19 mouse cellular contexts compared by ENCODE assay signal in genomic region chr3:102471251-102471650, GRCm38 (mm10). TPM values are rescaled to one million over a fixed set of nuclear protein-coding genes. Genes with fewer than 3 reads are reported as not detected.
DNase-seq lines count a peak whose midpoint lies in the region; ATAC-seq and TF ChIP-seq lines count a peak whose summit lies in the region.
"Had no signal": no experiment of that assay in that cellular context is flagged by ENCODE, and none has a peak within 500 bp of the region (broad histone marks: within the 10 kb centered on the region; RNA-seq: fewer than 3 reads in every experiment).

No protein-coding gene starts in this region.

- H3K36me3 ChIP-seq in kidney, embryonic 15.5 days = no peaks in the 10 kb centered on the region
- no peaks in the 10 kb centered on the region for H3K36me3 ChIP-seq in embryonic facial prominence, embryonic 13.5 days
- no peaks in the 10 kb centered on the region for H3K36me3 ChIP-seq in myocyte (ENCODE audit: control insufficient read depth, insufficient read depth)
- H3K36me3 ChIP-seq: hindbrain, embryonic 13.5 days; liver, embryonic 12.5 days had no signal

- WGBS in kidney, embryonic 15.5 days = 64% methylated on average over 5 of the region's 5 CpGs
- 54% methylated on average over 5 of the region's 5 CpGs for WGBS in embryonic facial prominence, embryonic 13.5 days

- H3K4me1 ChIP-seq in kidney, embryonic 15.5 days = peaks cover 32% of the 10 kb centered on the region
- peaks cover 43% of the 10 kb centered on the region for H3K4me1 ChIP-seq in embryonic facial prominence, embryonic 13.5 days
- H3K4me1 ChIP-seq: liver, embryonic 12.5 days had no signal

- intact Hi-C loops in gastrocnemius, adult 2 months (cut with DNase I) = loop anchor here (5.0 kb wide), 1 partner anchor 221 kb away; no protein-coding TSS in a partner anchor
- intact Hi-C loops in gastrocnemius, postnatal 36 days (cut with DNase I) = no loop called here

- no peak for TF ChIP-seq CTCF in gastrocnemius, adult 2 months (IDR thresholded peaks at IDR 0.05)

- peak overlapping the region; percentile 73 for H3K27ac ChIP-seq in gastrocnemius, adult 2 months
- no peak overlapping the region for H3K27ac ChIP-seq in kidney, embryonic 15.5 days
- no peak overlapping the region for H3K27ac ChIP-seq in embryonic facial prominence, embryonic 13.5 days
- H3K27ac ChIP-seq: forebrain, embryonic 13.5 days; hindbrain, embryonic 13.5 days; liver, embryonic 12.5 days had no signal

- TF ChIP-seq POLR2A in myocyte (IDR thresholded peaks at IDR 0.05; ENCODE audit: insufficient read length, low read depth) = no peak

- H3K4me3 ChIP-seq in gastrocnemius, adult 2 months = peak overlapping the region; percentile 66
- no peak overlapping the region for H3K4me3 ChIP-seq in kidney, embryonic 15.5 days (replicated peaks)
- peak overlapping the region; percentile 60 for H3K4me3 ChIP-seq in embryonic facial prominence, embryonic 13.5 days
- peak overlapping the region; percentile 23 for H3K4me3 ChIP-seq in myocyte
- H3K4me3 ChIP-seq: forebrain, embryonic 13.5 days; liver, embryonic 12.5 days had no signal

- H3K9ac ChIP-seq in kidney, embryonic 15.5 days = no peak overlapping the region
- peak overlapping the region; percentile 77; the same call in 1 of the 2 replicates for H3K9ac ChIP-seq in embryonic facial prominence, embryonic 13.5 days
- H3K9ac ChIP-seq: forebrain, embryonic 13.5 days; hindbrain, embryonic 13.5 days; liver, embryonic 12.5 days had no signal

- no peak overlapping the region for H3ac ChIP-seq in myocyte (ENCODE audit: control insufficient read depth, insufficient read length)

- no peak for DNase-seq in gastrocnemius, adult 2 months
- no peak for DNase-seq in gastrocnemius, postnatal 36 days
- DNase-seq in kidney, postnatal 4 days = no peak
- DNase-seq in spleen, postnatal 4 days (ENCODE audit: low spot score in 2 of 2) = no peak
- no peak for DNase-seq in urinary bladder, postnatal 14 days (ENCODE audit: low spot score)
- DNase-seq: adrenal gland, adult 8-10 months; cerebellum, postnatal 10 days; heart, adult 18-20 months; kidney, adult 9 months; layer of hippocampus, postnatal 36 days; lung, postnatal 10 days; thymus, postnatal 4 days had no signal

- no peaks in the 10 kb centered on the region for H3K79me2 ChIP-seq in myocyte (ENCODE audit: control insufficient read depth, insufficient read depth)

- no peak for ATAC-seq in kidney, embryonic 15.5 days (replicated peaks; ENCODE audit: low FRiP score)
- ATAC-seq in embryonic facial prominence, embryonic 13.5 days (ENCODE audit: insufficient number of reproducible peaks, insufficient read depth, low FRiP score, low TSS enrichment, low read depth) = no peak
- ATAC-seq: forebrain, embryonic 13.5 days; liver, embryonic 12.5 days had no signal

- H3K27me3 ChIP-seq in kidney, embryonic 15.5 days = peaks cover 49% of the 10 kb centered on the region
- peaks cover 43% of the 10 kb centered on the region for H3K27me3 ChIP-seq in embryonic facial prominence, embryonic 13.5 days
- no peaks in the 10 kb centered on the region for H3K27me3 ChIP-seq in myocyte (ENCODE audit: control insufficient read depth, insufficient read depth, insufficient read length)

- H3K4me2 ChIP-seq in kidney, embryonic 15.5 days = peak overlapping the region; percentile 70
- peak overlapping the region; percentile 81 for H3K4me2 ChIP-seq in embryonic facial prominence, embryonic 13.5 days
- H3K4me2 ChIP-seq in myocyte (ENCODE audit: low read depth) = peak overlapping the region; percentile 97
- H3K4me2 ChIP-seq: liver, embryonic 12.5 days had no signal

- no peaks in the 10 kb centered on the region for H3K9me3 ChIP-seq in kidney, embryonic 15.5 days (replicated peaks)
- no peaks in the 10 kb centered on the region for H3K9me3 ChIP-seq in embryonic facial prominence, embryonic 13.5 days
- H3K9me3 ChIP-seq: forebrain, embryonic 13.5 days; hindbrain, embryonic 13.5 days; liver, embryonic 12.5 days had no signal

TF ChIP-seq in myocyte, 11 proteins besides CTCF, POLR2A, EP300 and RAD21:
- no peak for TF ChIP-seq MAX (IDR thresholded peaks at IDR 0.05; ENCODE audit: low read depth)
- no peak for TF ChIP-seq E2F4 (IDR thresholded peaks at IDR 0.05; ENCODE audit: insufficient read depth)
- no peak for TF ChIP-seq POLR2AphosphoS2 (IDR thresholded peaks at IDR 0.05; ENCODE audit: insufficient read length, low read depth)
- no peak for TF ChIP-seq MYOG (IDR thresholded peaks at IDR 0.05; ENCODE audit: control insufficient read depth in 1 of 3, insufficient read depth in 1 of 3, insufficient read length in 2 of 3, low read depth in 2 of 3)
- no peak for TF ChIP-seq TCF3 (IDR thresholded peaks at IDR 0.05; ENCODE audit: insufficient read length, low read depth)
- no peak for TF ChIP-seq USF1 (IDR thresholded peaks at IDR 0.05; ENCODE audit: low read depth)
- no peak for TF ChIP-seq TCF12 (IDR thresholded peaks at IDR 0.05; ENCODE audit: insufficient read depth, poor library complexity, severe bottlenecking)
- no peak for TF ChIP-seq CEBPB (IDR thresholded peaks at IDR 0.05; ENCODE audit: insufficient read depth, poor library complexity, severe bottlenecking)
- TF ChIP-seq MYOD1 (IDR thresholded peaks at IDR 0.05; ENCODE audit: control insufficient read depth in 1 of 3, insufficient read length in 2 of 3, low read depth in 2 of 3) = no peak
- TF ChIP-seq SRF (IDR thresholded peaks at IDR 0.05; ENCODE audit: control insufficient read depth, insufficient read length, low read depth) = no peak

RNA-seq across cellular contexts. Expression of gene Ngf, which starts 1.5 kb away (rescaled TPM):
- total RNA-seq in gastrocnemius, adult 2 months (2021) = under 1 TPM; 0.74 to 0.89 TPM
- 1 to 10 TPM in 1 of 2 experiments, under 1 TPM in 1; 0.67 to 1.2 TPM for total RNA-seq in gastrocnemius, postnatal 36 days (2021)
- polyA plus RNA-seq in kidney, embryonic 15.5 days (2015; fragmentation: Nextera tagmentation; extraction: Ambion mirVana) = 2.3 and 4.2 TPM in 2 replicates
- polyA plus RNA-seq in embryonic facial prominence, embryonic 13.5 days (2015; fragmentation: Nextera tagmentation; extraction: Ambion mirVana) = 10.9 and 12.4 TPM in 2 replicates
- polyA plus RNA-seq in myocyte (2012; fragmentation: generic; extraction: Trizol) = 3.3 TPM
- total RNA-seq: neutrophil, adult 5-6 weeks had no signal
